Mouse (Mus musculus) ovary, postnatal 36 days (tissue): ENCODE measurements around the gene Itgav.

Source experiments
- DNase-seq: peaks from one replicate; pipeline ENCODE4 v3.0.0; 2022; ENCODE audit warnings: low spot score, mixed read lengths

Gene Itgav

DNA sequence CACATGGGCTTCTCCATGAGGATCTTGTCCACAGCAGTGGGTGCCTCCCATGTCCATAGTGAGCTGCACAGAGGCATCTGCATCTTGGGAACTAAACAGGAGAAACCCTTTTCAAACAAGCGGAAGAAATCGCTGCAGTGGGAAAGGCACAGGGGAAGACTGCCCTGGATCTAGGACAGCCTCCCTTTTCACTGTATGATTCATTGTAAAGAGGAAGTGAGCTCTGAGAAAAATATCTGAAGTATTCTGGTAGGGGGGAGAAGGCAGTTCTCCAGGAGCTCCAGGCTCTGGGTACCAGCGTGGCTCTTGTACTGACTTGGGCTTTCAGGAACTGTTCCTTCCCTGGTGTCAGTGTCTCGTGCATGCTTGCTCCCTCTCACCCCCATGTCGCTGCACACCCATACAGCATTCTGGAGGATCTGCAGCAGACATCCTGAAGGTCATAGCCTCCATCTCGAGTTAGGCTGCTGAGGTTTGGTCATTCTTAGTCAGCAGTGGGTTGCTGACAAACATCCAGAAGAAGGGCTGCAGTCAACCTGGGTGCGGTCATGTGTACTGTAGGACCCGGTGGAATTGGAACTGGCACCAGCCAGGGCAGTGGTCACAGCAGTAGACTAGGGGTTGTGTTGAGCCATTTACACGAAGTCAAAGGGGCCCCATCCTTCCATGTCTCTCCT, 20.2 kb downstream of the Itgav start:
- DNase-seq: no peak

DNA sequence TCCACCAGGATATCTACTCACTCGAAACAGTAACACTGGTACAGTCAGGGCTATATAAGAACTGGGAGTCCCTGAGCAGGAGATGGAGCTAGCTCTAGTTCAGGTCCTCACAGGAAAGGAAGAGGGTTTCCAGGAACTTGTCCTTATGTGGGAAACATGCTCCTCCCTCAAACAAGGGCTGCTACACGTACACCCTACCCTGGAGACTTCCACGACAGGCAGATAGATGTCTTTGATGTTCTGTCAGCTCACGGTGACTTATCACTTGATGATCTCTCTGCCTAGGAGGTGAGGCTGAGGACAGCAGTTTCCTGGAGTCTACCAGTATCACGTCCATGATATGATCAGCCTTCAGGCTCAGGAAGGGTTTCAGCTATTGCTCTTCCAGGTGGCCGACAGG, 21.1 kb downstream of the Itgav start:
- DNase-seq: no peak

DNA sequence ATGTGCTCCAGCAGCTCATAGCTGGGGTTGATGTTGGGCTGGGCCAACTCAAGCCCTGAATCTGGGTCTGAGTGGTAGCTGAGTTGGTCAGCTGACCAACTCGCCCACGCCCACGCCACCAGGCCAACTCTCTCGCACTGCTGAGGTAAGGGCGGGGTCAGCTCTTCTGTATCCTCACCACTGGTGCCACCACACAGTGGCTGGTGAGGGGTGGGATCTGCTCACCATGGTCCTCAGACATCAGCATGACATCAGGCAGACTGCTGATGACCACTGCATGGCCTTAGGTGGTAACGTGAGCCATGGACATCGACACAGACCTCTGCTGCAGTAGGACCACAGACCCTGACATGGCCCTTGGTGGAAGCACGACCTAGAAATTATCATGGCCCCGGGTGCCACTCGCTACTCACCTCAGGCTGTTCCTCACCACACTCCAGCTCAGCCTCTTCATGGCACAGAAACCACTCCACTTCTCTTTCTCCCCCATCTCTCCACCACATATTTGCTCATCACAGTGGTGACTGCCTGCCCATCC, 24.5 kb downstream of the Itgav start:
- DNase-seq: no peak

DNA sequence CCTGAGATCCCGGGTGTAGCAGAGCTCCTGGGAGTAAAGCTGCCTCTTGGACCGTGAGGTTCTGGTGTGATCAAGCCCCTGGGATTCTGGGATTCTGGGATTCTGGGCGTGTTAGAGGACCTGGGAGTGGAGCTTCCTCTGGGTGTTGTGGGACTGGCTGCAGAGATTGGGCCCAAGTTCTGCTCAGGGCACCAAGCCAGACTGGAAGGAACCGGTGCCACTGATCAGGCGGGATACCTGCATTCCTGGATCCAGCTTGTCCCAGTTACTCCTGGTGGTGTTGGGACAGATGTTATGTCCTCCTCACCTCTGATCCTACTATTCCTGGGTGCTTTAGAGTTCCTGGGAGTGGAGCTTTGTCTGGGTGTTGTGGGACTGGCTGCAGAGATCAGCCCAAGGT, 28.8 kb downstream of the Itgav start:
- no peak for DNase-seq

DNA sequence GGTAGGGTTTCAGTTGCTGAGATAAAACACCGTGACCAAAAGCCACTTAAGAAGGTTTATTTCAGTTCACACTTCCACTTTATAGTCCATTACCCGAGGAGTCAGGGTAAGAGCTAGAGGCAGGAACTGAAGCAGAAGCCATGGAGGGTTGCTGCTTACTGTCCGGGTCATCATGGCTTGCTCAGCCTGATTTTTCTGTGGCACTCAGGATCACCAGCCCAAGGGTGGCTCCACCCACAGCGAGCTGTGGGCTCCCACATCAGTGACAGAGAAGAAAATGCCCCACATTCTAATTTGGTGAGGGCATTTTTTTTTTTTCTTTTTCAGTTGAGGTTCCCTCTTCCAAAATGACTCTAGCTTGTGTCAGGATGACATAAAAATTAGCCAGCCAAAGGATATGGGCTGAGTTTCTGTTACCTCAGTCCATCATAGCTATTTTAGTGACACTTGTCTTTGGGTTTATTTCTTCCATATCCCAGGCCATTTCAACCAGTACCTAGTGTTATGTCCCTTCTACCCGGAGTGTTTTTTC, 30.2 kb downstream of the Itgav start:
- no peak for DNase-seq

DNA sequence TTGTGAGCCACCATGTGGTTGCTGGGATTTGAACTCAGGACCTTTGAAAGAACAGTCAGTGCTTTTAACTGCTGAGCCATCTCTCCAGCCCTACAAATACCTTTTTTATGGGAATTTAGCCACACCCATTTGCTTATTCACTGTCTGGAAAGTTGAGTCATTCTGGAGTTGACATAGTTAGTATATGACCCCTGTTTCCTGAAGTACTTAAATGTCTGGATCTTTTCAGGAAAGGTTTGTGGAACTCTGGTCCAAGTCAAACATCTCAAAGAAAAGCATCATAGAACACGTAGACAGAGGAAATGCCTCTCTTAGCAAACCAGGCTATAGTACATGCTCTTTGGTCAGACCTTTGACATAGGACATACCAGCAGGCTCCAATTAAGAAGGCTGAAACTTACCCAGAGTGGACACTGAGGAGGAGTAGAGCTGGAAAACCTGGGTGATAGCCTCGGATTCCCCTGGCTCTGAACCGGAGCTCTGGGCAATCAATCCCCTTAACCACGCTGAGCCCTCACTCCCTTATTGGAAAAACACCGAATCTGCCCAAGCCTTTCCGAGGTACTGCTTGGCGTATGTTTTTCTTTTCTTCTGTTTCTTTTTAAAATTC, 34.5 kb downstream of the Itgav start:
- no peak for DNase-seq

DNA sequence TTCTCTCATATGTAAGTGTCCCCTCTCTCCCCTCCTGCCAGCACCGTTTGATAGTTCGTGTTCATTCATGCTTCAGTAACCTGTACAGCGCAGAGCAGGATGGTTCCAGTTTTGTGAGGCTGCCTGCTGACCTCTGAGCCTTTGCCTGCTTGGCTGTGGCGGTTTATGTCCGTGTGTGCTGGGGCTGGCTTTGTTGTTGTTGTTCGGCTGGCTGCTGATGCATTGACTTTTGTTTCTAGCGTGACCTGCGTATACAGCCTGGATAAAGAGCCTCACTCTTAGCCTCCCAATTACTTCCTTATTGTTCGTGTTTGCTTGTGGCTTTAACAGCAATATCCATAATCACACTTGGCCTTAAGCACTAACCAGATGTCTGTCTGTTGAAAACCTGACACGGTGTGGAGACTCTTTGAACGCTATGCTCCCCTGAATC, 35.0 kb downstream of the Itgav start:
- no peak for DNase-seq

DNA sequence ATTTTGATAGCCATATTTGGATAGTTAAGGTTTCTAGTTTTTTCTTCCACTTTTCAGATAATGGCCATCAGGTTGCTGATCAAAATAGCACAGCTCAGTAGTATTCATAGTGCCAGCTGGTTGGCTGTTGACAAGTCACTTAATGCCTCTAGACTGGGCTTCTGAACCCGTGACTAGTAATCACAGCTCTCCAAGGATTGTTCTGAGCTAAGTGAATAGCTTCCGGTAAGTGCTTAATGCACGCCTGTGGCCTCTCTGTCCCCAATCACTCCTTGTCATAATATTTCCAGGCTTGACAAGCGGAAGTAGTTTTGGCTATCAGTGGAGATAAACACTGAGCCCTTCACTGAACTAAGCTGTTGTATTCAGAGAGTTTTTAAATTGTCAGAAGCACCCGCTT, 35.5 kb downstream of the Itgav start:
- no peak for DNase-seq

DNA sequence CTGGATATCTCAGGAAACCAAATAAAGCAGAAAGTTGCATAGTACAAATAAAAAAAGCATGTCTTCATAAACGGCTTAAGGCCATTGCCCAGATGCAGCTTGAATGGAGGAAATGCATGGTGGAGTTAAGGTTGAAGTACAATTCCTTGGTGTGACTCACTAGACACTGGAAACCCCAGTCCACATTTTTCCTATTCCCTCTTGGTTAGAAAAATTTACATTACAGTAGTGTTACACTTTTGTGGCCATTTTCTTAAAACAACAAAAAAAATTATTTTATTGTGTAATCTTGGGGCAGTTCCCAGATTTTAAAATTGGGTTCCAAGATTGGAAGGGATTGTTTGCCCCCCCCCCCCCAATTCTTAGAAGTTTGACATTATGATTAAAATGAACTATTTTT, 35.9 kb downstream of the Itgav start:
- no peak for DNase-seq

DNA sequence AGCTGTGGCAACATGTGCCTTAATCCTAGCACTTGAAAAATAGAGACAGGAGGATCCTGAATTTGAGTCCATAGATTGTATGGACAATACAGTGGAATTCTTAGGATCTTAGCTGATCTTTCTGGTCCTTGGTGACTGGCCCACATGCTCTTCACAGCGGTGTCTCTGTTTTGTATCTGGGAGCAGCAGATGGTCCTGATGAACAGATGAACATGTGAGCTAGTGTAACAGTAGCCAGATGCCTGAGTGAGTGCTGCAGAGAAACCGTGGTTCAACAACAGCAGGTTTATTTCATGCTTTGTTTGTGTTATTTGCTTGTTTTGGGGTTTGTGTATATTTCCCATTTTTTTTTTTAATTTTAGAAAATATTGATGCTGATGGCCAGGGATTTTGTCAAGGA, 37.3 kb downstream of the Itgav start:
- DNase-seq: no peak

DNA sequence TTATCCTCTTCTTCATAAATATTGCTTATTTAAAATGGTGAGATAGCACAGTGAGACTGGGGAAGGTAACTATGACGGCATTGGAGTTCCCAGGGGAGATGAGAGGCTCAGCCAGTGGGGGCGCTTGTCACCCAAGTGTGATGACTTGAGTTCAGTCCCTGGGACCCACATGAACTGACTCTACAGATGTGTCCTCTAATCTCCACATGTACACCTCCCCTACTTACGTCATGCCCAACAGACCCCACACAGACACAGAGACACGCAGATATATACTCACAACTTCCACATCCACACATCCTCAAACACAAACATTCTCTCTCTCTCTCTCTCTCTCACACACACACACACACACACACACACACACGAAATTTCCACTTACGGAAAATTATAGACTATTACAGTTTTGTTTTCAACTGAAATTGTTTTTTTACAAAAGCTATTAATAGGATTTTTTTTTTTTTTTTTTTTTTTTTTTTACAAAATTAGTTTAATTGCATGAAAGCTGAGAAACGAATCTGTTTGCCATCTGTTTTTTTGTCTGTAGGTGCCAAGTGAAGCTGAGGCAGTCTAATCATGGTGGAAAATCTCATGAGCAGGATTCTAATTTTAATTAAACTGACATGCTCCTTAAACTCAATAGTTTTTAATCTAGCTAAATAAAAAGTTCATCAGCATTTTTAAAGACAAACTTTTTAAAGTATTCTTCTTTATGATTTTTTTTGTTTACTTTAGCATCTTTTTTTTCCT, 38.1 kb downstream of the Itgav start:
- no peak for DNase-seq

DNA sequence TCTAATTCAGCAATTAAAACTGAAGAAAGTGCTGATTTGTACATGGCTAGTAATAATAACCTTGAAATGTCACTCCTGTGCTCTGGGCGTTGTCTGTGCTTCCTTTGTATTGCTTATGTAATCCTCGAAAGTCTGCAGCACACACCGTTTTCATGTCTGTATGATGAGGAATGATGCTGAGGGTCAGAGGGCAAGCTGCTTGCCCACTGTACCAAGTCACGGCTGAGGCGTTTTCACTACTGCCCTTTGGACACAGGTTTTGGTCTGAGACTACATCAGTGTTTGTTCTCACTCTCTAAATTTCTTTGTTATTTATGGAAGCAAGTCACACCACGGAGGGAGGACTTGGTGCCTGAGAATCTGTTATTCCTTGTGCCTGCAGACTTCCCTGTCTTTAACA, 41.9 kb downstream of the Itgav start:
- DNase-seq: no peak

DNA sequence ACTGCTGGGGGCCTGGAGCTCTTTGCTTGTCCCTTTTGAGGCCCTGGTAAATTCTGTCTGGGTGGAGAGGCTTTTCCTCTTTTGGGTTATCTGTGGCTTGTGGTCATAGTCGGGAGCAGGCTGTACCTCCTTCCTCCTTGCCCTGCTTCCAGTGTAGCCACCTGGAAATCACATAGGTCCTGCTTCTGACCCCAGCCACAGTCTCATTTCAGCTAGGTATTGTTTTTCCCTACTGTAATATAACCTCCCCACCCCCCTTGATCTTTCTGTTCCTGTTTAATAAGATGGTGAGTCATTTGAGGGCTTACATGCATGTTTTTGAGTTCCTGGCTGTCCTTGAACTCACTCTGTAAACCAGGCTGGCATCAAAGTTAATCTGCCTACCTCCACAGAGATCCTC, 42.7 kb downstream of the Itgav start:
- no peak for DNase-seq

DNA sequence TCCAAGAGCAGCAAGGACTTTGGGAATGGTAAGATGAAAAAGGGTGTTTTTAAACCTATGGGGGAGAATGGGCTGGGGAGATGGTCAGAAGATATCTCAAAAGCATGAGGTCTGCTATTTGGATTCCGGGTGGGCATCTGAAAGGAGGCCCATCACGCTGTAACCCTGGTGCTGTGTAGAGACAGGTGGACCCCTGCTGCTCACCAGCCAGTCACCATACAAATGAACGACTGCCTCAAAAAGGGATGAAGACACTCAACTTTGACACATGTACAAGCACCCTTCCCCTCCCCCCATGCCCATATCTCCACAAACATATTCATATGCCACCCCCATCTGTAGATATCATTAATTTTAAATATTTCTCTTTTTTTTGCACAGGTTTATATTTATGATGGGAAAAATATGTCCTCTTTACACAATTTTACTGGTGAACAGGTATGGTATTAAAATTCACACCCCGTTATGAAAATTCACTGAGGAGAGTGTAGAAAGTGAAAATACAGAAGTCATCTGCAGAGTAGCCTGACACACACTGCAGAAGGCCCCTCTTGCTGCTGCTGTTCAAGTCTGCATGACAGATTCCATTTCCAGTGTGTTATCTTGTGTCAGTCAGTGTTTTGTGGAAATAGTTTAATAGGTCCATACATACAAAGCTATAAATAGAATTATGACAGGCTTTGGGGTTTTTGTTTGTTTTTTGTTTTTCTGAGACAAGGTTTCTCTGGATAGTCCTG, 44.3 kb downstream of the Itgav start:
- DNase-seq: no peak

DNA sequence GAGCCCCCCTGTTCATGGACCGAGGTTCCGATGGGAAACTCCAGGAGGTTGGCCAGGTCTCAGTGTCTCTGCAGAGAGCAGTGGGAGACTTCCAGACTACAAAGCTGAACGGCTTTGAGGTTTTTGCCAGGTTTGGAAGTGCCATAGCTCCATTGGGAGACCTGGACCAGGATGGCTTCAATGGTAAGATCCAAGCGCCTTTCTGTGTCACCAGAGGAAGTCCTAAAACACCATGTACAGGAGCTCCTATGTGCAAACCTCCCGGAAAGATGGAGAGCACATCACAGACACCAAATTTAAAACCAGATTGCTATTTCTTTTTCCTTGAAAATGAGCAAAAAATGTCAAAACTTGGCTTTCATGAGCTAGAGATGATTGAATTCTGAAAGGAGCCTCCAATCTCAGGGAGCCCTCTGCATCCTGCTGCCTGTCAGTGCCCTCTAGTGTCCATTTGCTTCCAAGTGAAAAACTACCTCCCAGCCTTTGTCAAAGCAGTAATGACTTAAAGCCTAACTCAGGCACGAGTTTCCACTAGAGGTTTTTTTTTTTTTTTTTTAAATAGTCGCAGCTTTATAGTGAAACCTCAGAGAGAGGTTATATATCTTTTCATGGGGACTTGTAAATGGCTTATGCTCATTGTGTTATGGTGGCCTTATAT, 47.1 kb downstream of the Itgav start:
- no peak for DNase-seq

DNA sequence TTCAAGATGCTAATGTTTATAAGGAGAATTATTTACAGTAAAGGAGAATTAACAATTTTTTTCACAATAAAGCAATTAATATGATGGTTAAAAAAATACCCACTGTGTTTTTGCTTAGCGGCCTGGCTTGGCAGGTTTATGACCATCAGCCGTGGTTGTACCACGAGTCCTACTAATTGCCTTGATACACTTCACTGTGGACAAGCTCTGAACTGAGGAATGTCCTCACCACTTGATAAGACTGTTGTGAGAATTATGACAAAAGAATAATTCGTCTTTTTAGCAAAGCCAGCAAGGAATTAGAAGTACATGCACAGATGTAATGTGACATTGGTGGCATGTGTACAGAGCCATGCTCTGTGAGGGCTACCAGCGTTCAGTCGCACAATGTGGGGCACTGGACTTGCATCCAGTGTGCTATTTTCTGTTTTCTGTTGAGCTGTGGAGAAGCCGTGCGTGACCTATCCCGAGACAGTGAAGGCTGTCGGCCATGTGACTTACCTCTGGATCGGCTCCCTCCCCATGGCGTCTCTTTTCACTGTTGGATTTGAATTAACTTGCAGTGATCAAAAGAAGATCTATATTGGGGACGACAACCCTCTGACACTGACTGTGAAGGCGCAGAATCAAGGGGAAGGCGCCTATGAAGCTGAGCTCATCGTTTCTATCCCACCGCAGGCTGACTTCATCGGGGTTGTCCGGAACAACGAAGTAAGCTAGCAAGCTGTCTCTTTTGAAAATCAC, 67.3 kb downstream of the Itgav start:
- no peak for DNase-seq

DNA sequence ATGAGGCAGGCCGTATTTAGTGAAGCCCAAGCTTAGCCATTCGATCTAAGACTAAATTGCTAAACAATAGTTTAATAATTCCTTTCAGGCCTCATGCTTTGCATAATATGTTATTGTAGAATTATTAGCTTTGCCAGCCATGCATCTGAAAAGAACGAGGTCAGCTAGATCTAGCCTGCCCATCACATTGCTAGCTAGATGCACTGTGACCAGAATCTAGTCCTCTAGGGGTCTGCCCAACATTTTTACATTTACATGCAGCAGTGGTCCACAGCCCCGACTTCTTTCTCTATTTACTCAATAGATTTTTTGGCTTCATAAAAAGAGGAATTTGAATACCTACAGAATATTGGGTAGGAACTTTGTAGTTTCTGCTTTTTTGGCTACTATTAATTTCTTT, 67.9 kb downstream of the Itgav start:
- DNase-seq: no peak

DNA sequence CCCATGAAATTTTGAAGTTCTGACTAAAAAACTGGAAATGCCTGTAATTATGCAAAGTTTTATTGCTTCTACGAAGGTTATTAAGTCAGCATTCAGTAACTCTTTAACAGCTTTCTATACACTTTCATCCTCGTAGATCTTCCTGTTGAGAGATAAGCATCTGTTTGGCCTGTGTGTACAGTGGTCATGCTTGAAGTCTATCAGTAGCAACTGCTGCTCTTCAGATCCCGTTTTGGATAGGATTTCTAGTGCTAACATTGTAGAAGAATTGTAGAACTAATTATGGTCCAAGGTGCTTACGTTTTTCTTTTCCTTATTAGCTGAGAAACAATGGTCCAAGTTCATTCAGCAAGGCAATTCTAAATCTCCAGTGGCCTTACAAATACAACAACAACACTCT, 71.6 kb downstream of the Itgav start:
- no peak for DNase-seq

DNA sequence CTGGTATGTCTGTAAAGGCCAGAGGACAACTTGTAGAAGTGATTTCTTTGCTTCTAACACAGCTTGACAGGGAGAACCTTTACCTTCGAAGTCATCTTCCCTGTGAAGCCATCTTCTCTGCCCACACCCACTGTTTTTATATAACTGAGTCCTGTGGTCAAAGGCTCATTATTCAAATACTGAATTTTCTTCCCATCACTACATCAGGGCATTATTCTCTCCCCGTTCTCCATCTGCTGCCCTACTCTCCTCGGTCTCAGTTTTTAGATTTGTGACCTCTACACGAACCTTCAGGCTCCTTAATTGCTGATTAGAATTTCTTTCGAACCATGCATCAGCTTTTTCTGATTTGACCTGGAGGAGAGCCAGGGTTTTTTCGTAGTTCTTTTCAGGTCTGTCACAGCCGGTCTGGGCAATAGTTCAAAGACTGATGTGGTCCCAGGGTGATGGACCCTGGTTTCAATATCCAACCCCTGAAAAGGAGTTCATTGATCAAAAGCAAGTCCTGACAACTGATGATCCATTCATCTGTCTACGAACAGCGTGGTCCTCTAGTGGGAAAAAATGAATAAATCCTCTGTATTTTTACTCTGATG, 73.8 kb downstream of the Itgav start:
- DNase-seq: no peak

DNA sequence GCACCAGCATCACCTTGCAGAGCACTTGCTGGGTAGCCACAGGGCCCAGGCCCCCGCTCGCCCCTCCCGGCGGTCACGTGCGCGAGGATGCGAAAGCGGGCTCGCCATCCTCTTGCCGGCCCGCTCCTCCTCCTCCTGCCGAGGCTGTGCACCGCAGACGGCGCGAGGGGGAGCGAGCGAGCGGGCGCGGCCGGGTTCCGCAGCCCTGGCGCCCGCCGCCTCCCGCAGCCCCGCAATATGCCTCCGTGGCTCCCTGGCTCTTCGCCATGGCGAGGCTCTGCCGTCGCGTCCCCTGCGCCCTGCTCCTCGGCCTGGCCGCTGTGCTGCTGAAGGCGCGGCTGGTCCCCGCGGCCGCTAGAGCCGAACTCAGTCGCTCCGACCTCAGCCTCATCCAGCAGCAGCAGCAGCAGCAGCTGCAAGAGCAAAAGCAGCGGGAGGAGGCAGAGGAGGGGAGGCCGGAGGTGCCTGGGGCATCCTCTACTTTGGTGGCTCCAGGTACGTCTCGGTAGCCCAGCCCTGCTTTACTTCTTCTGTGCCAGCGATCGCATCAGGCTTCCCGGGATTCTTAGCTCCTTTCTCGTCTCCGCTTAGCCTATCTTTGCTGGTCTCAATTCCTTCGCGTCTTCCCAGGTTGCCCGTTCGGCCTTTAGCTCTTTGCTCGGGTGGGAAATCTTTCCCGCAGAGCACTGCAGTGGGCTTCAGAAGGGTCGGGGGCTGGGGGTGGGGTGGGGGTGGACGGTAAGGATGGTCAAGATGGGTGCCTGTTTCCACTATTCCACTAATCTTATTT, 88.5 kb downstream of the Itgav start, which contains the start of gene Fam171b:
Gene Fam171b (plus strand): TSS at position 154 of the 790 bp plus-strand sequence.
- peak; percentile 78 for DNase-seq
